ENCODE assay signal across 9 mouse cellular contexts in genomic region chr4:150098880-150099279, GRCm38 (mm10). TPM values are rescaled to one million over a fixed set of nuclear protein-coding genes. Genes with fewer than 3 reads are reported as not detected.
DNase-seq lines count a peak whose midpoint lies in the region; ATAC-seq lines count a peak whose summit lies in the region.
"Had no signal": no experiment of that assay in that cellular context is flagged by ENCODE, and none has a peak within 500 bp of the region (broad histone marks: within the 10 kb centered on the region; RNA-seq: fewer than 3 reads in every experiment).

No protein-coding gene starts in this region.

- 0 out of 2 replicates have a peak, but pooled peaks have one; percentile 55 for ATAC-seq in liver, embryonic 16.5 days (ENCODE audit: low read depth)
- no peak for ATAC-seq in neural tube, embryonic 11.5 days (ENCODE audit: insufficient read depth, low FRiP score, low TSS enrichment)

- peak; percentile 77 for DNase-seq in CD4-positive helper T cell, adult 2 months (ENCODE audit: low read depth, low spot score)
- DNase-seq in MN1 (ENCODE audit: low spot score): peak; percentile 69
- peak; percentile 80 for DNase-seq in cerebellum, adult 9-11 months
- DNase-seq in gastrocnemius, adult 18-20 months (ENCODE audit: low spot score): peak; percentile 90
- DNase-seq in kidney, adult 8-10 months: peak; percentile 58 to 64
- peak; percentile 48 for DNase-seq in neural tube, embryonic 11.5 days (ENCODE audit: low spot score)
- DNase-seq in thymus, postnatal 4 days: peak; percentile 61

- WGBS in liver, embryonic 16.5 days (ENCODE audit: insufficient replicate concordance): 14% methylated on average over 10 of the region's 10 CpGs
- 23% methylated on average over 10 of the region's 10 CpGs for WGBS in neural tube, embryonic 11.5 days

- no peaks in the 10 kb centered on the region; the same call in 1 of the 2 replicates for H3K27me3 ChIP-seq in liver, embryonic 16.5 days (ENCODE audit: control insufficient read depth, insufficient read depth, low read depth, low read length)
- no peaks in the 10 kb centered on the region for H3K27me3 ChIP-seq in neural tube, embryonic 11.5 days (ENCODE audit: control insufficient read depth, insufficient read depth, low read length)
- H3K27me3 ChIP-seq: heart, embryonic 15.5 days had no signal

- no peak overlapping the region for H3K4me3 ChIP-seq in liver, embryonic 16.5 days (ENCODE audit: low read depth, low read length)
- H3K4me3 ChIP-seq in neural tube, embryonic 11.5 days (ENCODE audit: low read depth, low read length): no peak overlapping the region
- H3K4me3 ChIP-seq: heart, embryonic 15.5 days had no signal

- no peaks in the 10 kb centered on the region for H3K9me3 ChIP-seq in liver, embryonic 16.5 days (replicated peaks; ENCODE audit: control insufficient read depth, low read length)
- H3K9me3 ChIP-seq in neural tube, embryonic 11.5 days (ENCODE audit: control insufficient read depth, low read length): no peaks in the 10 kb centered on the region
- H3K9me3 ChIP-seq: heart, embryonic 15.5 days had no signal

- H3K4me2 ChIP-seq in liver, embryonic 16.5 days (ENCODE audit: low read depth, low read length): no peak overlapping the region
- H3K4me2 ChIP-seq in neural tube, embryonic 11.5 days (ENCODE audit: low read depth): no peak overlapping the region
- H3K4me2 ChIP-seq: heart, embryonic 15.5 days had no signal

- no peak overlapping the region for H3K27ac ChIP-seq in liver, embryonic 16.5 days (ENCODE audit: low read length)
- H3K27ac ChIP-seq in neural tube, embryonic 11.5 days (ENCODE audit: low read depth, low read length): no peak overlapping the region
- H3K27ac ChIP-seq: heart, embryonic 15.5 days had no signal

- H3K9ac ChIP-seq in liver, embryonic 16.5 days (ENCODE audit: low read depth, low read length): no peak overlapping the region
- no peak overlapping the region for H3K9ac ChIP-seq in neural tube, embryonic 11.5 days (ENCODE audit: low read length)
- H3K9ac ChIP-seq: heart, embryonic 15.5 days had no signal

- H3K4me1 ChIP-seq in liver, embryonic 16.5 days (ENCODE audit: control insufficient read depth, low read depth, low read length): no peaks in the 10 kb centered on the region
- H3K4me1 ChIP-seq in neural tube, embryonic 11.5 days (ENCODE audit: control insufficient read depth, insufficient read depth, low read length): peaks cover 14% of the 10 kb centered on the region

- no peaks in the 10 kb centered on the region for H3K36me3 ChIP-seq in liver, embryonic 16.5 days (ENCODE audit: control insufficient read depth, insufficient read depth)
- no peaks in the 10 kb centered on the region for H3K36me3 ChIP-seq in neural tube, embryonic 11.5 days (ENCODE audit: control insufficient read depth, insufficient read depth, low read length)

RNA-seq across cellular contexts. Expression of gene Gpr157, which starts 11.7 kb away (rescaled TPM):
- total RNA-seq in gastrocnemius, adult 18-20 months (2021): 10 to 100 TPM; 34.5 to 38.2 TPM
- 0.37 and 0.74 TPM in 2 replicates for polyA plus RNA-seq in liver, embryonic 16.5 days (2015; fragmentation: Nextera tagmentation; extraction: Ambion mirVana)
- polyA plus RNA-seq in neural tube, embryonic 11.5 days (2014; fragmentation: Nextera tagmentation; extraction: Ambion mirVana): 0.24 and 0.28 TPM in 2 replicates

RNA-seq across cellular contexts. Expression of gene Slc2a5, which starts 20.2 kb away (rescaled TPM):
- not detected for total RNA-seq in gastrocnemius, adult 18-20 months (2021)
- polyA plus RNA-seq in liver, embryonic 16.5 days (2015; fragmentation: Nextera tagmentation; extraction: Ambion mirVana): 0.21 and 0.27 TPM in 2 replicates
- polyA plus RNA-seq in neural tube, embryonic 11.5 days (2014; fragmentation: Nextera tagmentation; extraction: Ambion mirVana): 2.9 and 3.3 TPM in 2 replicates

RNA-seq across cellular contexts. Expression of gene Slc2a7, which starts 49.9 kb away (rescaled TPM):
- total RNA-seq in gastrocnemius, adult 18-20 months (2021): not detected
- polyA plus RNA-seq in liver, embryonic 16.5 days (2015; fragmentation: Nextera tagmentation; extraction: Ambion mirVana): 0.12 TPM in 1 of 2 replicates, not detected in the other
- polyA plus RNA-seq in neural tube, embryonic 11.5 days (2014; fragmentation: Nextera tagmentation; extraction: Ambion mirVana): not detected in 2 replicates
- polyA plus RNA-seq: heart, embryonic 15.5 days had no signal
